Mouse (Mus musculus) liver, postnatal 0 days (tissue): Measurements from ENCODE around the gene Dnal1. TPM values are rescaled to one million over a fixed set of nuclear protein-coding genes. Genes with fewer than 3 reads are reported as not detected.

Experiments used
- ATAC-seq: fragments of 200-750 bp; cut with Nextera tagmentation; 2 replicates; pipeline ENCODE4 v1.8.0; 2017; ENCODE audit warnings: mild to moderate bottlenecking, moderate library complexity
- DNase-seq: peaks from one replicate; pipeline ENCODE4 v3.0.0-alpha.2; 2016
- H3K27ac ChIP-seq: fragments of 300-500 bp; sonication (generic); 2 replicates; pipeline ENCODE4 v1.5.1; 2014; ENCODE audit warnings: antibody characterized with exemption, moderate library complexity, mild to moderate bottlenecking, low read depth
- H3K27me3 ChIP-seq: fragments of 300-500 bp; sonication (generic); 2 replicates; pipeline ENCODE4 v1.6.1; 2014; ENCODE audit warnings: low read length, control low read depth, mixed read lengths; ENCODE audit not compliant: insufficient read depth
- H3K36me3 ChIP-seq: fragments of 300-500 bp; sonication (generic); replicated peaks from 2 replicates; pipeline ENCODE4 v1.6.1; 2014; ENCODE audit warnings: mild to moderate bottlenecking, control low read depth, low read length, moderate library complexity, mixed read lengths; ENCODE audit not compliant: insufficient read depth
- H3K4me1 ChIP-seq: fragments of 300-500 bp; sonication (generic); 2 replicates; pipeline ENCODE4 v1.6.1; 2014; ENCODE audit warnings: antibody characterized with exemption, mild to moderate bottlenecking, control low read depth; ENCODE audit not compliant: insufficient read depth
- H3K4me2 ChIP-seq: fragments of 300-500 bp; sonication (generic); 2 replicates; pipeline ENCODE4 v1.6.1; 2014; ENCODE audit warnings: low read depth, mild to moderate bottlenecking, low read length, moderate library complexity, mixed read lengths
- H3K4me3 ChIP-seq: fragments of 300-500 bp; sonication (generic); 2 replicates; pipeline ENCODE4 v1.5.1; 2014; ENCODE audit warnings: low read depth, low read length
- H3K9ac ChIP-seq: fragments of 300-500 bp; sonication (generic); replicated peaks from 2 replicates; pipeline ENCODE4 v1.6.1; 2014; ENCODE audit warnings: mild to moderate bottlenecking, moderate library complexity
- H3K9me3 ChIP-seq: fragments of 300-500 bp; sonication (generic); 2 replicates; pipeline ENCODE4 v1.6.1; 2016; ENCODE audit warnings: mild to moderate bottlenecking, control low read depth, low read length, mixed read lengths
- CTCF ChIP-seq: sonication (generic); IDR thresholded peaks from 2 replicates; pipeline ENCODE4 v1.5.1; 2016; ENCODE audit warnings: antibody characterized with exemption, low read depth
- EP300 ChIP-seq: IDR thresholded peaks from 2 replicates; pipeline ENCODE4 v1.6.1; 2016; ENCODE audit warnings: antibody characterized with exemption, low read depth, mild to moderate bottlenecking
- WGBS: fragments of 180-500 bp; shearing (Covaris S2); extraction: QIAGEN DNeasy Blood & Tissue Kit; methylation state at CpG from one replicate; pipeline ENCODE4 v1.1.7; 2014; ENCODE audit not compliant: insufficient replicate concordance; 5-methylcytosine and 5-hydroxymethylcytosine counted together
- polyA plus RNA-seq: library from polyadenylated mRNA; unstranded; fragments of >200 nt; fragmentation: Nextera tagmentation; extraction: Ambion mirVana; gene quantifications from 2 replicates; pipeline ENCODE4 v1.2.1, GENCODE M21; 2015

Gene Dnal1
- polyA plus RNA-seq, 1 experiment from 2014 or later: 0.13 TPM

DNA sequence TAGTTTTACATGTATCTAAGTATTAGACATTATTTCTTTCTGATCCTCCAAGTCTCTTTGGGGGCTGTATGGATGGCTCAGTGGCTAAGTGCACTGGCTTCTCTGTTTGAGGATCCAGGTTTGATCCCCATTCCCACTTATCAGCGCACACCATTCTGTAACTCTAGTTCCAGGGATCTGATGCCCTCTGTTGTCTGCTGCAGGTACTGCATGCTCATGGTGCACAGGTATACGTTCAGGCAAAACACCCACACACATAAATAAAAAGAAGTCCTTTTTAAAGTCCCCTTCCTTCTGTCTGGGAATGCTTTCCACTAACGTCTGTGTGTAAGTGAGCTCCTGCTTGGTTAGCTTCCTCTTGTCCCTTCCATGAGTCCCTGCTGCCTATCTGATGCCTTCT, 18.1 kb downstream of the Dnal1 start:
- Histone ChIP-seq H3K27ac (no peak overlapping the region), H3K36me3 (peaks cover 2% of the 10 kb centered on the region), H3K4me1 (no peaks in the 10 kb centered on the region), H3K4me2 (no peak overlapping the region), H3K9ac (no peak overlapping the region), H3K27me3 (no peaks in the 10 kb centered on the region), H3K9me3 (no peaks in the 10 kb centered on the region), H3K4me3 (no peak overlapping the region)
- no peak for TF ChIP-seq EP300
- peak; percentile 82 for TF ChIP-seq CTCF
- WGBS: 64% methylated on average over 3 of the region's 3 CpGs
- DNase-seq (peak; percentile 62), ATAC-seq (no peak)

DNA sequence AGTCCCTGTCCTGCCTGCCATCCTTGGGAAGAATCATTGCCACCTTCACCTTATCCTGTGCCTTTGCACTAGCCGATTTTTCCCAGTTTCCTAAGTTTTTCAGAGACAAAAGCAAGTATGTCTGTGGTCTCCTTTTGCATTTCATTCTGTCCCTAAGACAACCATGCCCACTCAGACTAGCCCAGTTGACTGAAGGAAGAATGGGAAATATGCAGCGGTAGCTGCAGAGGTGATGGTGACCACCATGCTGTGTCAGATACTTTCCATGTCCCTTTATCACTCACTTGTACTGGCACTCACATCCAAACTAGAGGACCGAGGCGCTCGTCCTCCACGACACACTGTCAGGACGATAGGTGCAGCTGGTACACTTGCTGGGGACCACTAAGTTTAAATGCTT, 23.0 kb downstream of the Dnal1 start:
- Histone ChIP-seq H3K27me3 (no peaks in the 10 kb centered on the region), H3K4me2 (no peak overlapping the region), H3K27ac (no peak overlapping the region), H3K36me3 (peaks cover 5% of the 10 kb centered on the region; the same call in 1 of the 2 replicates), H3K9ac (no peak overlapping the region), H3K4me1 (no peaks in the 10 kb centered on the region), H3K9me3 (no peaks in the 10 kb centered on the region), H3K4me3 (no peak overlapping the region)
- WGBS: 88% methylated on average over 7 of the region's 7 CpGs
- ATAC-seq (no peak), DNase-seq (no peak)
- TF ChIP-seq CTCF: no peak
- no peak for TF ChIP-seq EP300

DNA sequence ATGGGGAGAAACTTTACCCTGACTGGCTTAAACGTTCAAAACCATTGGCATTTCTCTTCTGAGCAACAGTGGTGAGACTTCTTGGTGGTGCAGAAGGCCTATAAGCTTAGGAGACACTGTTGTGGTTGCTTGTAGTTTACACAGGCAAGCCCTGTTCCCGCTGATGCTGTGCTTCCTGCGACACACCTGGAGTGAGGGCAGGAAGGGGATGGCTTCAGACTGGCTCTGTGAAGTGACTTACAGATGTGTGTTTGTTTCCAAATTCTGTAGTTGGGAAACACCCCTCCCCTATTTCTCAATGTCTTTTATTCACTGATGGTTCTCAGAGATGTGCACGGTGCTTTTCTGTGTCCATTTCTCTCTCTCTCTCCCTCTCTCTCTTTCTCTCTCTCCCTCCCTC, 26.0 kb downstream of the Dnal1 start:
- no peak overlapping the region for H3K4me3 ChIP-seq
- no peak overlapping the region for H3K27ac ChIP-seq
- 62% methylated on average over 4 of the region's 4 CpGs for WGBS
- no peaks in the 10 kb centered on the region for H3K4me1 ChIP-seq
- ATAC-seq (peak; percentile 60; the same call in 1 of the 2 replicates), DNase-seq (no peak)
- TF ChIP-seq CTCF: no peak
- no peak for TF ChIP-seq EP300
- H3K4me2 ChIP-seq: no peak overlapping the region
- H3K36me3 ChIP-seq: peaks cover 5% of the 10 kb centered on the region; the same call in 1 of the 2 replicates
- no peaks in the 10 kb centered on the region for H3K9me3 ChIP-seq
- H3K9ac ChIP-seq: no peak overlapping the region
- H3K27me3 ChIP-seq: no peaks in the 10 kb centered on the region

DNA sequence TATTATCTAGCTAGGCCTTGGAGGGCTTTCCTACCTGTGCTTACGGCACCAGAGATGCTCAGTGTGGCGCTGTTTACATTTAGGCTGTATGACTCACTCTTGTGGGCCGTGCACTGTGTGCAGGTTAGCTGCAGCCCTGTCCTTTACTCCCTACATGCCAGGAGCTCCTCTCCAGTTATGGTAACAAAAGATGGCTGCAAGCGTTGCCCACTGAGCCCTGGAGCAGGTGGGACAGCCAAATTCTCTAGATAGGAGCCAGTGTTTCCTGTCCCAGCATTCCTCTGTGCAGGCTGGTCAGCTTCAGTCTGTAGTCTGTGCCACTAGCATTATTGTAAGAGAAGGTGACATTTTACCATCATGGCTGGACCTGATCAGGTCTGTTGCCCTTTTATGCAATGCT, 27.1 kb downstream of the Dnal1 start:
- TF ChIP-seq CTCF (no peak), EP300 (no peak)
- H3K4me1 ChIP-seq: no peaks in the 10 kb centered on the region
- no peaks in the 10 kb centered on the region for H3K27me3 ChIP-seq
- H3K27ac ChIP-seq: no peak overlapping the region
- peaks cover 5% of the 10 kb centered on the region; the same call in 1 of the 2 replicates for H3K36me3 ChIP-seq
- H3K4me3 ChIP-seq: no peak overlapping the region
- H3K9ac ChIP-seq: no peak overlapping the region
- no peaks in the 10 kb centered on the region for H3K9me3 ChIP-seq
- ATAC-seq (no peak), DNase-seq (no peak)
- H3K4me2 ChIP-seq: no peak overlapping the region
- 78% methylated on average over 4 of the region's 4 CpGs for WGBS

DNA sequence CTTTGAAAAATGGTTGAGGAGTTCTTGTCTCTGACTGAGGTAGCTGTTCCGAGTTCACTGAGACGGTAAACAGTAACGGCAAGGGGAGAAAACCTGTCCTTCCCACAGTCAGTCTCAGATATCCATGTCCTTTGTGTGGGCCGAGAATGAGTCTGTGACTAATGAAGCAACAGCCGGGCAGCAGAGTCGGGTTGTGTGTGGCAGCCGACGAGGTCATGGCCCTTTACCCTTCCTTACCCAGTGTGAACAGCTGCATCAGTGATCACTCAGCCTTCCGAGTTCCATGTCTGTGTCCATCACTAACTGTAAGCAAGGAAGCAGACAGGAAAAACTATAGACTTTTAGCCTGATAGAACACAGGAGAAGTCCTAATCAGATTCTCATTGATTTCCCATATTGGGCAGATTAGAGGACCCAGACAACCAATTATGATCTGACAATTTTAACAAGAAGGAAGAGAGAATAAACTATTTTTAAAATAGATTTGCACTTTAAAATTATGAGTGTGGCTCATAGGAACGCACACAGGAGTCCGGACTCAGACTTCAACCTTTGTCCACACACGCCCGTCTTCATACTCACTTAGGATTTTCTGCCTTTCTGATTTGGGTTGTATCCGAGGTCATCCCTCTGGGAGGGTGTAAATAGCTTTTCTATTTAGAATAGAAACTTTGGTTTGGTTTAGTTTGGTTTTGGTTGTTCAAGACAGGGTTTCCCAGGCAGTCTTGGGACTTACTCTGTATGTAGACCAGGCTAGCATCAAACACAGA, 28.3 kb downstream of the Dnal1 start:
- DNase-seq (peak; percentile 10), ATAC-seq (no peak)
- Histone ChIP-seq H3K4me1 (no peaks in the 10 kb centered on the region), H3K27me3 (no peaks in the 10 kb centered on the region), H3K9me3 (no peaks in the 10 kb centered on the region), H3K4me2 (no peak overlapping the region), H3K36me3 (0 out of 2 replicates have a peak, but pooled peaks cover 3% of the 10 kb centered on the region), H3K9ac (no peak overlapping the region), H3K4me3 (no peak overlapping the region), H3K27ac (no peak overlapping the region)
- WGBS: 76% methylated on average over 14 of the region's 14 CpGs
- TF ChIP-seq EP300: no peak
- TF ChIP-seq CTCF: no peak

DNA sequence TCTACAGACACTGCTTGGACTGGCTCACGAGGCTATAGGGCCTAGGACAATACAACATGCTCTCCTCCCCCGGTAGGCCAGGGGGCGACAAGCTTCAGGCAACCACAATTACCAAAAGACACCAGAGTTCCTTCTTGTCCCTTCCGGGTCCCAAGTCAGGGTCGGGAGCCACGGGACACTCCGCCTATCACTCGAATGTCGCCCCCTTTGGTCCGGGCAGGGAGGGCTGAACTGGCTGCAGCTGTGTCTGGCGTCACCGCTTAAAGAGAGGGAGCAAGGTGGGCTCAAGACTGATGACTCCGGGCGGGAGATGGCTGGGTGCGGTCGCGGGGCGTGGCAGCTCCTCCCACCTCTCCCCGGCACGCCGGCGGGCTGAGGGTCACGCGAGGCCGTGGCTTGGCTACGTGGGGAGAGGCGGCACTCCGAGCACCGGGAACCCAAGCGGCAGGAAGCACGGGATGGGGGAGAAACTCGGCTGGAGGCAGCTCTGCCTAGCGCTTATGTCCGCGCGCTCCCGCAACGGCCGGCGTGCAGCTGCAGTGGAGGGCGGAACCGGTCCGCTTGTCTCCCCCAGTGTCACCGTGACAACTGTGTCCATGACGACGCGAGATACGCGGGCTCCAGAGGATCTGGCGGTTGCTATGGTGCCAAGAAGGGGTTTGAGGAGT, 33.9 kb downstream of the Dnal1 start, which contains the start of gene Pnma1:
Gene Pnma1 (minus strand): TSS at position 536 of the 668 bp plus-strand sequence.
- H3K4me3 ChIP-seq: peak within 1 kb of the TSS; percentile 53
- no peak within 1 kb of the TSS for H3K27ac ChIP-seq
- ATAC-seq: peak; percentile 62
- DNase-seq: peak; percentile 83
- peak within 1 kb of the TSS; percentile 23 for H3K9ac ChIP-seq
- peaks cover 21% of the 10 kb centered on the region for H3K36me3 ChIP-seq
- 7% methylated on average over 50 of the region's 50 CpGs for WGBS
- H3K4me2 ChIP-seq: peak within 1 kb of the TSS; percentile 76
- no peaks in the 10 kb centered on the region for H3K27me3 ChIP-seq
- H3K9me3 ChIP-seq: no peaks in the 10 kb centered on the region
- H3K4me1 ChIP-seq: peaks cover 40% of the 10 kb centered on the region
- TF ChIP-seq EP300: no peak
- peak; percentile 62 for TF ChIP-seq CTCF
